Mouse (Mus musculus): ENCODE results near the gene Arg1. TPM values are rescaled to one million over a fixed set of nuclear protein-coding genes. Genes with fewer than 3 reads are reported as not detected.

Arg1 gene
- total RNA-seq (2015) = 0.09 and 0.39 TPM in 2 replicates
- total RNA-seq (2017) = 1.1 TPM in 1 of 2 replicates, not detected in the other

DNA sequence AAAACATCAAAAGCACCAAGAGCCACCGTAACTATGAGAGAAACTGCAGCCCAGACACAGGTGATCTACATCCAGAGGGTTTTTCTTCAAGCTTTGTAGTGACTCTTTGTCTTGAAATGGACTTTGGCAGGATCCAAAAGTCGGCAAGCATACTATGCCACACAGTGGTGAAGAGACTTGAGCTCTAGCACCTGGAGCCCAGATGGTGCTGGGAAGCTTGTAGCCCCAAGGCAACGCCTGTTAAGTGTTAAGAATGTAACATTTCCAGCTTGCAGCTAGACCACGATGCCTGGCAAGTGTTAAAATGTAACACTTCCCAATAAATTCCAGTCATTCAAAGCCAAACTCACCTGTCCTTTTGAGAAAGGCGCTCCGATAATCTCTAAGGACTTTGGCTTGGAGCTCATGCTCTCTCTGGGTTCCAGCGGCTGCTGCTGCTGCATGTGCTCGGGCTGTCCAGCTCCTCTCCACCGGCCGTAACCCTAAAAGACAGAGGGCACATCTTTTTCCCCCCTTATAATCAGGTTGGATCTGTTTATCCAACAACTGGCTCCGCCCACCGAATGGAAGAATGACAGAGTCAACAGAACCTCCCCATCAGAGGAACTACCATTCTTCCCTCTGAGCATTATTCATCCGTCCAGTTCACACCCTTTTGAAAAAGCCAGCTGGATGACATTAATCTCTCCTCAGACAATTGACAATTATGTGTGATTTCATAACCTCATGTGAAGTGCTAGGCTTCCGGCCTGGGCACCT is at the start of gene Arg1:
Gene Arg1, minus strand, starts transcription at position 523 of the 759 bp plus-strand sequence.
- ATAC-seq (ENCODE audit: poor library complexity, severe bottlenecking) = no peak

DNA sequence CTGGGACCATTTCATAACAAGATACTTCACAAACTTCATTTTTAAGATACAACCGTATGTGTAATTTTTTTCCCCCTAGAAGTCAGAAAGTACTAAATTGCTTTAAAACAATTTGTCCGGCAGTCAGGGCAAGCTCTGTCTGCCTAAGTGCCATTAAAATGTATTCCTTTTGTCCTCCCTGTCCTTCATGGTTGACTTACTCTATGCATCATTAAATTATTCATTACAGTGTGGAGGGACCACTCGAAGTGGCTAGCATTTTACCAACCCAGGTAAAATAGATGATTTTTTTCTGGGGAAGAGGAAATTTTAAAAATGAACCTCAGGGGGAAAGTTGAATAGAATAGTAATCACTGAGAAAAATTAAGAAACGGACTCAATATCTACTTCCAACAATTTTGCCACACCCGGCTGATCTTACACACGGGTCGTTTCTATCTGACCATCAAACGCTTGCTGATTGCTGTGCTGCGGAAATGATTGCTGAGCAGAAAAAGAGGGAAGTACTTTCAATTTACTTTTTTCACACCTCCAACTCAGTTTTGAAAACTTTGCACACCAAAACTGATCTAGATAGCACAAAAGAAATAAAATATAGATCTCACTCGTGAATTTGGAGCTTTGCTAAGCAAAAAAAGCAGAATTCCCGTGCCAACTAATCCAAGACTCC is 46.7 kb upstream of the Arg1 start:
- ATAC-seq (ENCODE audit: poor library complexity, severe bottlenecking) = no peak

DNA sequence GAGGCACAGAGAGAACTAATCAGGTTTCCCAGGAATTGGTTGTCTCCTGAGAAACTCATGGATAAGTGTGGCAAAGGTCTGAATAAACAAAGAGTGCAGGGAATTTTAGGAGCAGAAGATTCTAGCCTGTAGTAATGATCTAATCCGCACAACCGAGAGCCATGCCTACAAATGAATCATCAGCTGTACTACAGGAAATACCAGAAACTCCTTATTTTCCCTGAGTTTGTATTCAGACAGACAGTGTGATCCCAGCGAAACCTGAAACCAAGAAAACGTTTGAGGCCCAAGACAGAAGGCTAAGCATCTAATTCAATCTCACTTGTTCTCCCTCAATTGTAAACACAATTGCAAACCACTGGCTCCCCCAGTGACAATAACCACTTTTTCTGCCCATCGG is 46.1 kb upstream of the Arg1 start:
- ATAC-seq (ENCODE audit: poor library complexity, severe bottlenecking) = no peak

DNA sequence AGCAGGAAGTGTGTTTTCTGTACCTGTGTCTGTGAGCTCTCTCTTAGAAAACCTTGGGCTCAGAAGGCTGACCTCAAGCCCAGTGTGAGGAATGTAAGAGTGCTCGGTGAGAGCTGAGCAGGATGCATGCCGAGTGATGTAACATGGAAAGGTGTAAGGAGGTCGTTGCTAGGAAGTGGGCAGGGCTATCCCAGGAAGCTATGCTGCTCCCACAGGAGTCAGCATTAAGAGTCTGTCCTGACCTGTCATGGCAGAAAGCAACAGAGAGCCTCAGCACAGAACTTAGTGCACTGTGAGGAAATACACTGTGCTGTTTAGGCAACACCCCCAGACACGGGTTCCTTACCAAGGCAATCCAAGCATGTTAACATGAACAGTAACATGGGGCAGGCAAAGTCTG is 45.6 kb upstream of the Arg1 start:
- 0 out of 2 replicates have a peak, but pooled peaks have one; percentile 35 for ATAC-seq (ENCODE audit: poor library complexity, severe bottlenecking)

DNA sequence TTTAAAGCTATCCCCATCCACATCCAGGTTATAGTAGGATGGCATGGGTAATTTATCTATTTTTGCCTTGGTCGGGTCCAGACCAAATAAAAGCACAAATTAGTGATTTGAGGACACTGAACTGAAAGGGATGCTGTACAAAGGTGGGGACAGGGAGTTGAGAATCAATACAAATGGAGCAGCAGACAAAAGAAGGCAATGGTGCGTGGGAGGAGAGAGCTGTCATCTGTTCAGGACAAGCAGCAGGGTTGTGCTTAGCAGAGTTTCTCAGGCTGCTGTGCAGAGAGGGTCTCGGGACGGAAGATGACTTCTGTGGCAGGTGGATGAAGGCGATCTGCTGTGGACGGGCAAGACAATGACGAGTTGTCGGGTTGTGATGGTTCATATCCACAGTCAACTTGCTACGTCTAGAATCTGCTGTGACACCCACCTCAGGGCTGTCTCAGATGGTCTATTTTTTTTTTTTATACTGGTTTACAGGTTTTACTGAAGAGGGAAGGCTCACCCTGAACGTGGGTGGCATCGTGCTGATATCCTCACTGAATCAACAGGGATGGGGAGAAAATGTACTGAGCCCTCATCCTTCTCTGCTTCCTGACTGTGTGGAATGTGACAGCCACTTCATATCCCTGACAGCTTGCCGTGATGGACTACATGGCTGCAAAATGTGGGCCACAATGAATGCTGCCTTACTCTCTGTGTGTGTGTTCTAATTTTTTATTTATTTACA is 38.7 kb upstream of the Arg1 start:
- no peak for ATAC-seq (ENCODE audit: poor library complexity, severe bottlenecking)

DNA sequence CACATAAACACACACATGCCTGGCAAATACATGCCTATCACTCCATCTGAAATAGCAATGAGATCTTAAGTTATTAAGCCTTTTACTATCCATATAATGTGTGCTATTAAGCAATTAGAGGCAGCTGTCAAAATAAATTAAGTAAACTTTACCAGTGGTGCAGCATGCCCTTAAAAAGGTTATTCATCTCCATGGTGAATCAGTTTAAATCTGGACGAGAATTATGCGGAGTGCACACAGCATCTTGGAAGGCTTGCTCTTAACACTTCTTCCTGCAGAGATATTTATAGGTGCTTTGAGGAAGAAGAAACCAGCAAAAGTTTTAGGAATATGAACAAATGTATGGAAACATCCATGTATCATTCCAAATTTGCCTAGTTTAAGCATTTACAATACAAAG is 34.6 kb upstream of the Arg1 start:
- no peak for ATAC-seq (ENCODE audit: poor library complexity, severe bottlenecking)

DNA sequence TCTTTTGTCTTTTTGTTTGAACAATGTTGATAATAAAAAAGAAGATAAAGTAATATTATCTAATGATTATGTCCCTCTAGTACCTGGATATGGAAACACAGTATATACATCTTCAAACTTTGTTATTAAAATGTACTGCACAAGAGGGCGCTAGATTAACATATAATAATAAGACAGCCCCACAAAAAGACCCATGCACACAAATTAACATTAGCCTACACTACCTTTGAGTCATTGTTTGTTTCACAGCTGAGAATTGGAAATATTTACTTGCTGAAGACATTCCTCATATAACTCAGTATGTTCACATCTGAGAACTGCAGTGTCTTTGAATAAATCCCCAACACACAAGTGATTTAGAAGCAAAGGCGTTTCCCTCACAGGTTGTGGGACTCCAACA is 33.8 kb upstream of the Arg1 start:
- ATAC-seq (ENCODE audit: poor library complexity, severe bottlenecking) = peak; percentile 51

DNA sequence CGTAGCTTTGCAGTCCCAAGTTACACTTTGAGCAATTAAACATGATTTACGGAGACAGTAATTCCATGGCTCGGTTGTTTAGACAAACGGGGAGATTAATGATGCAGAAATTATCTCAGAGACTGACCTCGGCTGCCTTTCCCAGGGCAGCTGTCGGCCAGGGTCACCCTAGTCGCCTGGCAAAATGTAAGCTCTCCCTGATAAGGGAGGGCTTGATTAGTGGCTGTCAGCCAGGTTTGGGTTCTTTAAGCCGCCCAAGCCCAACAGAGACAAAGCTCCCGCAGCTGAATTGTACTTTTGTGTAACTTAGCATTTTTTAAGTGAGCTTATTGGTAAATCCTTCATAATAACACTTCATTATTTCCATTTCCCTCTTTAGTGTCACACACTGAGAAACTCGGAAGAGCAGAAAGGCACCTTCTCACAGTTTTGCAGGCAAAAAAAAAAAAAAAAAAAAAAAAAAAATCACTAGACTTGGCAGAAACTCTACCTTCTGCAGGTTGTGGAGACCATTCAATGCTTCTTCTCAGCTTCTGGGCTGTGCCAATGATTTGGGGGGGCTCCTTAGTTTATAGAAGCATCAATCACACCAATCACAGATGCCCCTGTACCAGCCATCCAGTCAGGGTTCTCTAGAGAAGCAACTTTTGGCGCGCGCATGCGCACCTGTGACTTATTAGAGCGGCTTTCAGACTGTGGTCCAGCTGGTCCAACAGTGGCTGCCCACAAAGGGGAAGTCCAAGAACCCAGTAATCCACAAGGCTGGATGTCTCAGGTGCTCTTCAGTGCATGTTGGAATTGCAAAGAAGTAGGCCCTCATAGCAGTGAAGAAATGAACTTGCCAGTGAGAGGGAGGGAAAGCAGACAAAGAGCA is 32.0 kb upstream of the Arg1 start:
- no peak for ATAC-seq (ENCODE audit: poor library complexity, severe bottlenecking)

DNA sequence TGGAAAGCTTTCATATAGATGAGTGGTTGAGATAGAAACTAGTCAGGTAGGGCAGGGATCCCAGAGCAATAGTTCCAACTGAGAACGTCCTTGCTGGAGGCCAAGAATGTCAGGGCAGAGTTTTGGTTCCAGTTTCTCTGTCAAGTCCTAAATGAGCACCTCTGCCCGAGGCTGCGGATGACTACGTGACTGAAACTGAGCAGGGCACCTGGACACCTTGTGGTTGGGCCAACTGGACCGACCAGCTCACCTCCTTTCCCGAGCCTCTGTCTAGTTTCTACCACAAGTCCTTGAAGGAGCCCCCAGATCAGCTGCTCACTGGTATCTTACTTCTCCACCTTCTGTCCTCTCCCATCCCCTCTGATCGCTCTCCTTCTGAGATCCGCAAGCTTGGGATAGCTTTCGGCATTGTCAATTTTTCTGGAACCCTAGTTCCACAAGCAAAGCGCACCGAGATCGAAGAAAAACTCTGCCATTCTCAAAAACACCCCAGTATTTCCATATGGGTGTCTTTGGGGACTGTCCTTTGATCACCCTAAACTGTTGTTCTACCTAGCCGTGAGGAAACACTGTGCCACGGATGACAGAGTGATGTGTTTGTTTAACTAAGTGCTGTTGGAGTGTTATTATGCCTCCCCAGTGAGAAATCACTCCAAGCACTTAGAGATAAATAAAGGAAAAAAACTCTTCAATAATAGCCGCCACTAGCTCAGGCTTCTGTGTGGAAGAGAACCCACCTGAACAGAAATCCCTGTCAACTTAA is 31.2 kb upstream of the Arg1 start:
- ATAC-seq (ENCODE audit: poor library complexity, severe bottlenecking) = no peak

DNA sequence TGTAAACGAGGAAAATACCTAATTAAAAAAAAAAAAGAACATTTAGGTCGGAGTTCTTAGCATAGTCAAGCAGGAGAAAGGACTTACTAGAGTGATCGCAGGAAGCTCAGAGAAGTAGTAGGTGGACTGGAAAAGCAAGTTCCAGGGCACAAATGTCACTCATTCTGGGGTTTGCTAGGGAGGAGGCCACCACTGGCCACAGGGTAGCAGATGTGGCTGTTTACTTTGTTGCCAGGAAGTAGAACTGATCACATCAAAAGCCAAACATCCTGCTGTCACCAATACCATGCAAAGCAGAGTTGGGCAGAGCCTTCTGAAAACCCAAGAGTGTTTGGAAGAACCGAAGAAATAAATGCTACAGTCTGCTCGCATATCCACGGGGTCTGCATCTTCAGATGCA is 26.6 kb upstream of the Arg1 start:
- no peak for ATAC-seq (ENCODE audit: poor library complexity, severe bottlenecking)

DNA sequence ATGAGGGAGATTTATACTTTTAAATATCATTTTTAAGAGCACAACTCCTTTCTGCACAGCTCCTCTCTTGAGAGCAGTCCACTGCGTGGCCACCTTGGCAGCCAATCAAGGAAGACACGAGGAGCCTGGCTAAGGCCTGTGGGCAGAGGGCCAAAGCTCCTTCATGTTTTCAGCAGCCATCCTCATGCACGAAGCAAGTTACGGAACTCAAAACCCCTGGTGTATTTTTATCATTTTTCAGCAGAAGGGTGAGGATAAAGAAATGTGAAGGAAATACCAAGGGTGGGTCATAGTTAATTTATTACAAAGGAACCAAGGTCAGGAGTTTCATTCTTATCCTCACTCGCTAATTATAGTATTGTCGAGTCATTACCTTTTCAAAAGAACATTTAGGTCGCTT is 25.3 kb upstream of the Arg1 start:
- ATAC-seq (ENCODE audit: poor library complexity, severe bottlenecking) = no peak

DNA sequence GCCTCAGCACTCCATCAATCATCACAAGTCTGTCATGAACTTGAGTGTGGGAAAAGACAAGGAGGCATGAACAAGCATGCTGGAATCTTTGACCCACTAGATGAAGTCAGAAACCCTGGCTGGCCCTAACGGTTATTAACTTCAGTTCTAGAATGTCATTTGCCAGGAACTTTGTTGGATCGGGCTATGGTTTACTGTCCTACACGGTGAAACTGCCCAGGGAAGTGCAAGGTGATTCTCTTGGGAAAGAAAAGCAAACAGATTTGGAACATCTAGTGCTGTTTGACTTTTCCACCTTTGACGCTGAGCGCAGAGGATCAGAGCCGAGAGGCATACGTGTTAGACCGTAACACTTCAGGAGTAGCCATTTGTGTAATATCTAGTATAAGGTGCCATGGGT is 24.3 kb upstream of the Arg1 start:
- no peak for ATAC-seq (ENCODE audit: poor library complexity, severe bottlenecking)

DNA sequence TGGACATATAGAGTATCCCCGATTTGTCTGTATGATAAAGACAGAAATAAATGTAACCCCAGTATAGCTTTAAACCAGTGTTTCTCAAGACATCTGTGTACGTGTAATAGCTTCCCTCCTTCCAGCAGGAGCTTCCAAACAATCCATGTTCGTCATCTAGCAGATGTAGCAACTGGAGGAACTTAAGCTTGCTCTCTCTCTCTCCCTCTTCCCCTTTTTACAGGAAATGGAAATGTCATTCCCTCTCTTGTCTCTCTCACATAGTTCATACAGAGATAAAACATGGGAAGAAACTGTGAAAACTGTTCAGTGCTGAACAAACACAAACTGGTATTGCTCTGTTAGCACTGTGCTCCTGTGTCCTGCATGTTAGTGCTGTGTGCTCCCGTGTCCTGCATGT is 22.9 kb upstream of the Arg1 start:
- peak; percentile 27; the same call in 1 of the 2 replicates for ATAC-seq (ENCODE audit: poor library complexity, severe bottlenecking)

DNA sequence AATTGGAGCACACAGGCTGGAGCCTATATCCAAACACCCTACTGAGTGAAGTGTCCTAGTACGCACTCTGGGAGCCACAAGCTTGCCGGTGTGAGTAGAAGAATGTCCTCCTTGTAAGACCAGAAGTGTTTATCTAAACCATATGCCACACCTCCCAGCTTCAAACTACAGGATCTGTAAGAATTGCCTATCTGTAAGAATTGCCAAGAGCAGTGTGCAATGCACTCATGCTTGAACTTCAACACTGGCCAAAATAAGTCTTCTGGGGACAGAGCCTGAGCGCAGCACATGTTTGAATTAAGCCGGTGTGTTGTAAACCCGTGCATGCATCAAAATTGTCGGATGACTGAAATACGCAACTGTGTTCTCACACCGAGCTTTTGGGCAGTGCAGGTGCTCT is 21.0 kb upstream of the Arg1 start:
- no peak for ATAC-seq (ENCODE audit: poor library complexity, severe bottlenecking)

DNA sequence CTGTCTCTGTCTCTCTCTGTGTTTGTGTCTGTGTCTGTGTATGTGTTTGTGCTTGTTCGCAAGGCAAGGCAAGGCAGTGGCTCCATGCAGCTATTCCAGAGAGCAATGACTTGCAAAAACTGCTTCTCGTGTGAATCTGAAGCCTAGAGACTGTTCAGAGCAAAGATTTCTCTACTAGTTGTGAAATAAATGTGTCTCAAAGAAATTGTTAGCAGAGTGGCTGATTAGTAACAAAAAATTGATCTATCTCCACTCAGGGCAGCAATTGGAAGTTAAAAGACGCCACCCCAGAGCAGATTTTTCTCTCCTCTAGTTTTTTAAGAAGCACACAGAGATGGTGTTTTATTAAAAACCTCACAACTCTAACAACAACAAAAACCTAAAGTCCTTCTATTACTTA is 20.6 kb upstream of the Arg1 start:
- no peak for ATAC-seq (ENCODE audit: poor library complexity, severe bottlenecking)

DNA sequence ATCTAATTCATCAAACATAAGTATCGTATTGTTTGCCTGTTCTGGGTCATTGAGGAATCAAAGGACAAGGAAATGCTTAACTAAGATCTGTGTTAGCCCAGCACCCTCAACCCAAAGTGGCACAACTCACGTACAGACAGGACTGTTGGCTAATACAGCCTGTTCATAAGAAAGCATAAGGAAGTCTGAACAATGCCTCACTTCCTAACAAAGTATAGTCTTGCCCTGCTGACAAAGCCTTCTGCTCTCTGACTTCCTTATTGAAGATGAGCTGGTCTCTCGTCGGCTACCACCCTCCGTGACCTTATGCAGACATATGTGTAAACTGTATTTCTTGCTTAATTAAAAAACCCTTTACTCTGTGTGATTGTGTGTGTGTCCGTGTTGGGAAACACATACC is 2.9 kb upstream of the Arg1 start:
- ATAC-seq (ENCODE audit: poor library complexity, severe bottlenecking) = peak; percentile 83

DNA sequence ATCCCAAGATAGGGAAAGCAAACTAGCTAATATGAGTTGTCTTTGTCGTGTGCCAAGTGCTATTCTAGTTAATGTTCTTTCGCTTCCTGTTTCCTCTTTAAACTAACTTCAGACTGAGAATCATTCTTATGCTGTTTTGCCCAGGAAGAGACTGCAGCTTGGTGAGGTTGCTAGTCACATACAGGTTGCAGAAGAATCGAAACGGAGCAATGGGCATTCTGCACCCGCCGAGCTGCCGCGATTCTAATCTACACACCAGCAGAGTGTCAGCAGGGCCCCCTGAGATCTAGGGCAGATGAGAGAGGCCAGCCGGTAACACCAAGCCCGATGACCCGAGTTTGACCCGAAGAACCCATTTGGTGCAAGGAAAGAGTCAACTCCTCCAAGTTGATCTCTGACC is 788 bp upstream of the Arg1 start:
- ATAC-seq (ENCODE audit: poor library complexity, severe bottlenecking) = peak; percentile 71

DNA sequence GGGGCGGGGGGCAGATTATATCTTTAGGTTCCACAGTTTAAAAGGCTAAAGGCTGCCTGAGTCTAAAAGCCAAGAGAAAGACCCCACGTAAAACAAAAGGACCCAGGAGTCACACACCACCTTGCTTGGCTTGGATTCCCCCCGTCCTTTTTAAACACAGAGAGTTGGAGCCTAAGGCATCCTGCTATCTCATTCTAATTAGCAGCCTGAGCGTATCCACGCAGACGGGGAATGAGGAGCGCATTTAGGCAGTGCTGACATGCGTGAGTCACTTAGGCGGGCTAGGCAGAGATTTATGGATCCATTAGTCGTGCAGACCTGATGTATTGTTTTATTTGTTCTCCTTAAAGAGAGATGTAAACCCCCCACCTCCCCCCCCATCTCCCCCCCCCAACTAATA is 904 bp downstream of the Arg1 start:
- ATAC-seq (ENCODE audit: poor library complexity, severe bottlenecking) = no peak

DNA sequence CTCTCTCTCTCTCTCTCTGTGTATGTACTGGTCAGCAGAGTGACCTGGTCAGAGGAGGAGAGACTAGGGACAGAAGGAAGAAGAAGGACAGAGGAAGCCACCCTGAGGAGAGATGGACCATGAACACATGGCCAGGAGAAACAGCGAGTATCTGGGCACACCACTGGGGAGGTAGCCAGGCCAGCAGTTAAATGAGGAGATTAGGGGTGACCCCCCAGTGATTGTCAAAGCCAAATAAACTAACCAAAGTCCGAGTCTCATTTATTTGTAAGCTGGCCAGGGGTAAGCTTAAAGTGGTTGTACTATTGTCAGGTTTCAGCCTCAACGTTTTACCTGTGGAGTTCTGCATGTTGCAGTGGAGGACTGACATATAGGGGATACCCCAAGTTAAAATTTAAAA is 3.0 kb downstream of the Arg1 start:
- ATAC-seq (ENCODE audit: poor library complexity, severe bottlenecking) = no peak

DNA sequence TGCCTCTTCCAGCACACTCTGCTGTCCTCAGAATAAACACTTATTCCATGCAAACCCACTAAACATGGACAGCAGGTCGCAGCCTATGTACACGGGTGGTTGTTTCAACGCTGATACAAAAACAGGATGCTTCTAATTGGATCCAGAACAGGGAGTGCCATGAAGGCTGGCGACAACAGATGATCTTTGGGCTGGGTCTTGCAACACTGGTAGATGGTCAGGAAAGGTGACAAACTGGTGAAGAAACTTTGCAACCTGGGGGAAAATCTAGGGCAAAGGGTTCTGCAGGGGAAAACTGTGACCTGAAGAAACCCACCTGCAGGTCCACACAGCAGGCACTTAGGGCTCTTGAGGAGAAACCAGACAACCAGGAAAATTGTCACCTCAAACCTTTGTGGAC is 4.3 kb downstream of the Arg1 start:
- ATAC-seq (ENCODE audit: poor library complexity, severe bottlenecking) = no peak
